Mouse (Mus musculus): ENCODE data around the gene E030025P04Rik.
A peak's percentile ranks its signal among the peaks of the same experiment; 100 is the strongest.

E030025P04Rik gene

DNA sequence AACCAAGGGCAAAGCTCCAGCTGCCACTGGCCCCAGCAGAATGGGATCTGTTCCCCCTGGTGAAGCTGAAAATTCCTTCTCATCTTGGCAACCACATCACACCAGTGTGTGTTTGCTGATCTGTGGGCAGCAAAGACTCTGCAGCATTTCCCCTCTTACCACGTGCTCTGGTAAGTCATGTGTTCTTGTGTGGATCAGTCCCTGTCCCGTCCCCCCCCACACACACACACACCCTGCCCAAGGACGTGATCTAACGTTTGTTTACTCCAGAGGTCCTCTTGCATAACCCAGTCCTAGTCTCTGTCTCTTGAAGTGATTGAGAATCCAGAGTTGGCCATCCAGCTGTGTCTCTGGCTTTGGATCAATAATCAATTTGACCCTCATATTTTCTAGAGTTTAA is at the start of gene E030025P04Rik:
TSS of gene E030025P04Rik (minus strand) at position 134 of the 400 bp plus-strand sequence.
- no peak for DNase-seq

DNA sequence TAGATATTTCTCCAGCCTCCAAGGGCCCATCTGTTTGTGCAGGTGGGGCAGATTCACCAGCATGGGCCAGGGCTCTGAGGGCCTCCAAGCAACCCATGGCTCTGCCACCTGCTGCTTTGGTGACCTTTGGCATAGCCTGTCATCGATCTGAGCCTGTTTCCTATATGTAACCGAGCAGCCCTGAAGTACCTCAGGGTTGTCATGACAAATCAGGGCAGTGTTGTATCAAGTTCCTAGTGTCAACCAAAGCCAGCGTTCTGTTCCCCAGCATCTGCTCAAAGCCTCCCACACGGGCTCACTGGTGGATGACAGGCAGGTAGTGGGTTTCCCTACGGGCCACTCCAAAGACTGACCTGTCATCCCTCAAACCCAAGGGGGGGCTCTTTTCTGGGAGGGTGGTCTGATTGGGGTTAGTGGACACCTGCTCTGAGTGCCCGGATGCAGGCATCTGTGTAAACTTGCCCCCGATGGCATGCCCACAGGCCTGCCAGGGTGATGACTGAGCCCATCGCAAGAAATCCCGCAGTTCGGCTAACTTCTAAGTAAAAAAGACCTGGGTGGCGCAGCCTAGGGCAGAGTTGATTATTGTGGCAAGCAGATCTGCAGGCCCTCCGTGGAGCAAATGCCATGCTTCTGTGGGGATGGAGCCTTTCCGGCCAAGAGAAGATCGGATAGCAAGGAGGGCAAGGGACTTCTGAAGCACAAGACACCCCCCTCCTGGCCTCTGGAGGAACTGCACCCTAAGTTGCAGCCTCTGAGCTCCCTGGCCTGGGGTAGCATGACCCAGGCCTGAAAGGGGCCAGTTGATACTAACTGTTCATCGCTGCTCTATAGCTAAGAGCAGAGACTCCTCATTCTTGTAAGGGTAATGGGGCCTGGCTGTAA is 48.7 kb upstream of the E030025P04Rik start:
- peak; percentile 78 for DNase-seq

- DNase-seq, result no peak
Observed at GRCm38 (mm10) chr11:109188235-109188634, 44.1 kb upstream of the E030025P04Rik start.

- no peak for DNase-seq
Observed at GRCm38 (mm10) chr11:109187631-109188184, 43.5 kb upstream of the E030025P04Rik start.

- DNase-seq, result no peak
Observed at GRCm38 (mm10) chr11:109181118-109181517, 36.9 kb upstream of the E030025P04Rik start.

DNA sequence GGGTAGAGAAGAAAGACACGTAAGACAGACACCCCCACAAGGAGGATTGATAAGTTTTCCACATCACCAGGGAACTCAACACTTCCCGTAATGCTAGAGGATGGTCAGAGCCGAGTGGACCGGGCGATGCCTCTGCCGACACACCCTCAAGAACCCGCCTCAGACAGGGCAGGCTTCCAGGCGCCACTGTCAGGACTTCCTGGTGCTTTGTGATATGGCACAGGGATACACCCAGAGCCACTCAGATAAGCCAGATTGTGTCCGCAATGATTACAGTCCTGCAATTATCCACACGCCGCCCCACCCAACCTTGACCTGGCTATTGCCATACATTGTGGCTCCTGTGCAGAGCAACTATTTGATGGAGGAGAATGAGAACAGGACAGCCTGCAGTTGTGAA is 36.1 kb upstream of the E030025P04Rik start:
- no peak for DNase-seq

DNA sequence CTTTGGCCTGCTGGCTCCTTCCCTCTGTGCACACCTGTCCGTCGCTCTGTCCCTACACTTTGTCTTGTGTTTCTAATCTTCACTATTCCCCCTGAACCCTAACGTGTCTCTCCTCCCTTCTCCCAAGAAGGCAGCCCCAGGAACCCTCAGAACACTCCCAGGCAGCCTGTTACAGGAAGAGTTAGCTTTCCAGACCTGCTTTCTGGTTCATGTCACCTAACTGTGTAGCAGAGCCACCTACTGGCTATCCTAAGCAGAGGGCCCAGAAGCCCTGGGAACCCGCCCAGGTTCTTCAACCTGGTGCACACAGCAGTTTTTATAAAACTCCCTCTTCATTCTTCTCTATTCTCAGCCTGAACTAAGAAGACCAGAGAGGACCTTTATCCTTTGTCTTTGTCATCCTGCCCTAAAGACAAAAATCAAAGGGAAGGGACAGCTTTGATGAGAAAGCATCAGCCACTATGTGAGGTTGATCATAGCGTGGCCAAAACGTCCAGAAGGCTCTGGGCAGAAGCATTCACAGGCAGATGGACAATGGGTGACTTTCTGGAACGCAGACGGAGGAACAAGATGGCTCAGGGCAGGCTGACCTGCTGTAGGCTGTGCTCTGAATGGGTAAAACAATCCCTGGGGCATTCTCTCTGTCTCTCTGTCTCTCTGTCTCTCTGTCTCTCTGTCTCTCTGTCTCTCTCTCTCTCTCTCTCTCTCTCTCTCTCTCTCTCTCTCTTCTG is 34.8 kb upstream of the E030025P04Rik start:
- DNase-seq, result peak; percentile 55

- no peak for DNase-seq
Observed at GRCm38 (mm10) chr11:109175376-109175969, 31.3 kb upstream of the E030025P04Rik start.

DNA sequence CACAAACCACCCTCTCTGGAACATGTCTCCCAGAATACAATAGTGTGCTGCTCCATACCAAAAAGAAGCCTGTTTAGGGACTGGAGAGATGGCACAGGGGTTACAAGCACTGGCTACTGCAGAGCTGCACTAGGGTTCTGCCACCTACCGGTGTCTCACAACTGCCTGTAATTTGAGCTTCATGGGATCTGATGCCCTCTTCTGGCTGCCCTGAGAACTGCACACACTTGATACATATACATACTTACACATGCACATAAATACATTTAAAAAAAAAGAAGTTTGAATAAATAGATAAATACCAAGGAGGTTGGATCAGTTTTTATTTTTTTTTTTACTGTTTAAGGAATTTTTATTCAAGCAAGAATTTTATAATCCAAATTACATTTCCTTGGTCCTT is 28.1 kb upstream of the E030025P04Rik start:
- no peak for DNase-seq

DNA sequence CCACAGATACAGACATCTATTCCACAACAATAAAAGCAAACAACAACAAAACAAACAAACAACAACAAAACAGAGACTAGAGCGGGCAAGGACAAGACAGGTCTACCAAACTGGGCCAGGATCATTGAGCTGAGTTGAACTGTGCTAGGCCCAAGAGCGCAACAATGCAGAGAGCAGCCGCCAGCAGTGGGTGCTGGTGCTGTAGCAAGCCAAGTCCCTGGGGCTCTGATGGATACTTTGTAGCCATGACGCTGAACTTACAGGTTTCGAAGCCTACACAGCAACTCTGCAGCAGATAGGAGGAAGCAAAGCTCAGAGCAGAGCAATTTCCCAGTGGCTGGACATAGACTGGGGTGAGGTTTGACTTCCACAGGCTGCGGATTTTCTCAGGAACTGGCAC is 26.6 kb upstream of the E030025P04Rik start:
- no peak for DNase-seq

DNA sequence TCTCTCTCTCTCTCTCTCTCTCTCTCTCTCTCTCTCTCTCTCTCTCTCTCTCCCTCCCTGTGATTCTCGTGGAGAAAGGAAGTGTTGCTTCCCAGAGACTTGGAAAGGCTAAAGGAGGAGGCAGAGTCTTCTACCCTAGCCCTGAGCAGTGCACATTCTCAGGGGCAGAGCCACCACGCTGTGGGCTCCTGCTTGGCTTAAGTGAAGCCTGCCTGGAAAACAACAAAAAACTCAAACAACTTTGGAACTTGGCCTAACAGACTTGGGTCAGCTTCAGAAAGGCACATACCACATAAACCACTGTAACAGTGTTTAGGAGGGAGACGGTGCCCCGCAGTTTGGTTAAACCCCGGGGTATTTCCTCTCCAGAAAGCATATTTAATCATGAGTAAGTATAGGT is 13.5 kb upstream of the E030025P04Rik start:
- no peak for DNase-seq

GRCm38 (mm10) chr11:109144890-109145341 is 747 bp upstream of the E030025P04Rik start:
- no peak for DNase-seq

DNA sequence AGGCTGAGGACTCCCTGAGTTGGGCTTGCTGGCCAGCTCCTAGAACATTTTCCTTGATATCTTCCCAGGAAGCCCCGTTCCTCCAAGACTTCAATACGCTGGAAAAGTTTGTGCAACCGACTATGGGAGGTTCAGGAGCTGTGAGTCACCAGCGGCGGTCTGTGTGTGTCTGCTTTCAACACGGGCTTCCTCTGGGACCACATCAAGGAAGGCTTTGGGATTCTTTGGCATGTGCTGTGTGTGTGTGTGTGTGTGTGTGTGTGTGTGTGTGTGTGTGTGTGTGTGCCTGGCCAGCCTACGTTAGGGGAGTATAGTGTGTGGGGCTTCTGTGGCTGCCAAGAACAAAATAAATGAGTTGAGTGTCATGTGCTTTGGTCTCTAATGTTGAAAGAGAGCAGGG is 17.7 kb downstream of the E030025P04Rik start:
- no peak for DNase-seq

DNA sequence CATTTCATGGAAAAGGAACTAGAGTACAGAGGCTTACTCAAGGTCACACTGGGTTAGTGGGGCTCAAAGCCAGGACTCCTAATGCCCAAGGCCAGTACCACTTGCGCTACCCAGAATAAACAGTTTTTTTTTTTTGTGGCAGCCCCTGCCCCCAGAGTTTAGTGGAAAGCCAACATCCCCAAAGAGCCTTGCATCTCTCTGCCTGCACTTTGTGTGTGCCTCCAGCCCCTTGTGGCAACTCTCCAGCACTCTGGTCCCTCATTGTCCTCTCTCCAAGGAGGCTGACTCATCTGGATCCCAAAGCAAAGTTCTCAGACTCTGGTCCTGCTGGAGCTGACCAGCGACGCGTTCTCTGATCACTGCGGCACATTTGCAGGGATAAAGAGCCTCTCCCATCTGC is 18.7 kb downstream of the E030025P04Rik start:
- peak; percentile 21 for DNase-seq

DNA sequence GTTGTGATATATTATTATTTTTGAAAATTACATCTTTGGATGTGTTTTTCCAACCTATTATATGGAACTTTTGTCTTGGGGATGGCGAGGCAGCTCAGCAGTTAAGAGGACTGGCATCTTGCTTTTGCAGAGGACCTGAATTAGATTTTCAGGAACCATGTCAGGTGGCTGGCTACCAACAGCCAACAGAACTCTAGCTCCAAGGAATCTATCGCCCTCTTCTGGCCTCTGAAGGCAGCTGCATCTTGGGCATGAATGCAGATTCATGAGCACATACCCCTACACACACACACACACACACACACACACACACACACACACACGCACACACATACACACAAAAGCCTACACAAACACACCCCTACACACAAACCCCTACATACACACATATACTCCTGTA is 19.9 kb downstream of the E030025P04Rik start:
- no peak for DNase-seq

DNA sequence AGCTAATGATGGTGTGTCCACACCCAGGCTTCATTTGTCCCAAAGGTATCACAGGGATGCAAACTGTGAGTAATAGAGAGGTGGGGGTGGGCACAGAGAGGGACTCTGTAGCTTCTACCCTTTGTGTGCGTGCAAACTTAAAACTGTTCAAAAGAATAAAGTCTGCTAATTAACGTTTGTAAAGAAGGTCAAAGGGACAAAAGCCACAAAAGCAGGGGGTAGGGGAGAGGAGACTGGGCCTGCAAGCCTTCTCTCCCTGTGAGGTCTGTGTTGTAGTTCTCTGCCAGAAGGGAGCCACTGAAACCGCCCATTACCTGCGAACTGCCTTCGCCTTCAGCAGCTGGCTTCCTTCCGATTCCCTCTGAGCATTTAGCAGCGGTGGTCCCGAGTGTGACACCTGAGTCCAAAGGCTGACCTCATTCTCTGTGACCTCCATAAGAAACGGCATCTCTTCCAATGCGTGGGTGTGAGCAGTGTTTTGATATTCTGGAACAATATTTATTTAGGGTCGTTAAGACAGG is 34.3 kb downstream of the E030025P04Rik start:
- no peak for DNase-seq

- DNase-seq, result no peak
Observed at GRCm38 (mm10) chr11:109109056-109109455, 35.1 kb downstream of the E030025P04Rik start.

DNA sequence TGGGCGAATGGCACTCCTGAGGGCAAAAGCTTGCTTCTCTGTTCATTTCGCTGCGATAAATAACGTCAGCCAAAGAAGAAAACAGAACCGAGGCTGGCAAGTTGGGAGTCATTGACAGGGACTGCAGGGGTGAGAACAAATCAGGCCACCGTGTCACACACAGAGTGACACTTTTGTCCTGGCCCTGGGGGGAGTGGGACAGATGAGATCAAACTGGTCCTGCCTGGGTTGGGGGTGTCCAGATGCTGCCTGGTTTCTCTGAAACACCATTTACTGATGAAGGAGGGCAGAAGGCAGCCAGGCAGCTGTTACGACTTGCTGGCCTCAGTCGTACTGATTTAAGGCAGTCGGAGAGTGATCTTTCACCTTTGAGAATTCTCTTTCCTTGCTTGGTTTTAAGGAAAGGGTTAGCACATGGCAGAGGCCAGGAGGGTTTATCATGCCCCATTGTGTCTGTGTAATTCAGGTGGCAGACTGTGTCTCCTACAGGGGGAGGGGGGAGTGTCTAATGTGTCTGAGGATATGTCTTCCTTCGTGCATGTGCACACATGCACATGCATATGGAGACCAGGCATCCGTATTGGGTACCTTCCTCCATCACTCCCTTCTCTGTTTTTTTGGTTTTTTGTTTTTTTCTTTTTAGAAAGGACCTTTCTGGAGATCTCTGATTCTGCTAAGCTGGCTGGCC is 36.5 kb downstream of the E030025P04Rik start:
- DNase-seq, result no peak

DNA sequence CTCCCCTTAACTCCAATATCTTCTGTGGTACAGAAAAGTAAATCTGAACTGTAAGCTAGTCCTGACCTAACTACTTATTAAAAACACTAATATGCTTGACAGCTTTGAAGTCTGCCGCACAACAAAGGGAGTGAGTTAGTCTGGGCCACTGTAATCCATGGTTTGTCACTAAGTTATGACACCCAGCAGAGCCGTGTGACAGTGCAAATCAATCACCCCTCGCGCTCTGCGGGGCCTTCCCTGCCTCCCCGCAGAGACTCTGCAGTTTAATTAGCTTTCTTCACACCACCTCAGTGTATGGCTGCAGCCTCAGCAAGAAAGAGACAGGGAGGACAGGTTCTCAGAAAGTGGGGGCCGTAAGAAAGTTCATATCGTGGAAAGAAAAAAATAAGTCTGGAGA is 37.4 kb downstream of the E030025P04Rik start:
- DNase-seq, result no peak

DNA sequence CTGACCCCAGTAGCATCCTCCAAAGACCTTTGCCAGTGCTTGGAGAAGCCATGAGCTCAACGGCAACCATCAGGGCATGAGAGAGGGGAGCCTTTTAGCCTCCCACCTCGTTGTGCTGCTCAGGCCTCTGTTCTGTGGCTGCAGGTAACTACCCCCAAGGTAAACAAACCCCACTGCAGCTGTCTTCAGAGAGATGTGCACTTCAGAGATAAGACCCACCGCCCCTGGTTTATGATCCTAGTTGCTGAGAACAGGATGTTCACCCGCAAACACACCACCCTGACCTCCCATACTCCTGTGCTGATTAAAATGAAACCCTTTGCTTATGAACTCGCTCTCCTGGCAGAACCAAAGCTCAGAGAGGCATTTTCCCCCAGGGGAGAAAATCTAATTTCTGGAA is 38.0 kb downstream of the E030025P04Rik start:
- no peak for DNase-seq

GRCm38 (mm10) chr11:109103386-109103785 is 40.8 kb downstream of the E030025P04Rik start:
- DNase-seq, result no peak

DNA sequence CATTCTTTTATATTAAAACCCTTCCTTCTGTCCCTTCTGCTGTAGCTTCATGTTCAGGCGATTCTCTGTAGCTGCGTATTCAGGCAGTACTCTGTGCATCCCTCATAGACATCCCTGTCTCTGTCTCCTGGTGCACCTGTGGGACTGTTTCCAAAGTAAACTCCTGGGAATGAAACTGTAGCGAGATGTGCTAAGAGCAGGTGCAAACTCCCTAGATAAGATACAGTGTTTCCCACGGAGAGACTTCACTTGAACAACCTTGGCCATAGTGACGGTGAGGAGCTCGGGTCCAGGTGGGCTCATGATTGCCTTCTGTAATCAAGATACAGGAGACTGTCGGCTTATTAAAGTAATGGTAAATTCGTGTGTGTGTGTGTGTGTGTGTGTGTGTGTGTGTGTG is 41.5 kb downstream of the E030025P04Rik start:
- DNase-seq, result no peak

Measured in right cerebral cortex, postnatal 14 days (tissue).